Mouse (Mus musculus) stomach, postnatal 0 days (tissue): Measurements from ENCODE around the gene Gnb1l. TPM values are rescaled to one million over a fixed set of nuclear protein-coding genes. Genes with fewer than 3 reads are reported as not detected.
A peak's percentile ranks its signal among the peaks of the same experiment; 100 is the strongest.

Experiments
- ATAC-seq: fragments of 200-750 bp; cut with Nextera tagmentation; 2 replicates; pipeline ENCODE4 v1.8.0; 2017; ENCODE audit not compliant: low FRiP score, low TSS enrichment
- DNase-seq: peaks from one replicate; pipeline ENCODE4 v3.0.0-alpha.2; 2016; ENCODE audit warnings: low spot score
- H3K27ac ChIP-seq: fragments of 300-500 bp; sonication (generic); replicated peaks from 2 replicates; pipeline ENCODE4 v1.5.1; 2014; ENCODE audit warnings: mild to moderate bottlenecking, control low read depth
- H3K27me3 ChIP-seq: fragments of 300-500 bp; sonication (generic); 2 replicates; pipeline ENCODE4 v1.6.1; 2014; ENCODE audit warnings: low read length; ENCODE audit not compliant: control insufficient read depth, insufficient read depth
- H3K36me3 ChIP-seq: fragments of 300-500 bp; sonication (generic); 2 replicates; pipeline ENCODE4 v1.6.1; 2014; ENCODE audit warnings: low read length, mixed read lengths; ENCODE audit not compliant: control insufficient read depth, insufficient read depth
- H3K4me1 ChIP-seq: fragments of 300-500 bp; sonication (generic); replicated peaks from 2 replicates; pipeline ENCODE4 v1.6.1; 2014; ENCODE audit warnings: antibody characterized with exemption; ENCODE audit not compliant: control insufficient read depth, insufficient read depth
- H3K4me2 ChIP-seq: fragments of 300-500 bp; sonication (generic); replicated peaks from 2 replicates; pipeline ENCODE4 v1.6.1; 2014; ENCODE audit warnings: low read depth, mild to moderate bottlenecking, control low read depth, moderate library complexity
- H3K4me3 ChIP-seq: fragments of 300-500 bp; sonication (generic); 2 replicates; pipeline ENCODE4 v1.5.1; 2014; ENCODE audit warnings: low read depth, low read length, control low read depth
- H3K9ac ChIP-seq: fragments of 300-500 bp; sonication (generic); 2 replicates; pipeline ENCODE4 v1.6.1; 2014; ENCODE audit warnings: mild to moderate bottlenecking, low read length, control low read depth, mixed read lengths
- H3K9me3 ChIP-seq: fragments of 300-500 bp; sonication (generic); 2 replicates; pipeline ENCODE4 v1.6.1; 2016; ENCODE audit warnings: low read length; ENCODE audit not compliant: control insufficient read depth
- CTCF ChIP-seq: IDR thresholded peaks from 2 replicates; pipeline ENCODE4 v1.5.1; 2016; ENCODE audit warnings: antibody characterized with exemption, low read depth, mild to moderate bottlenecking, moderate library complexity
- EP300 ChIP-seq: optimal IDR thresholded peaks from 2 replicates; pipeline ENCODE3; 2016; ENCODE audit warnings: antibody characterized with exemption
- WGBS: fragments of 180-500 bp; shearing (Covaris S2); extraction: QIAGEN DNeasy Blood & Tissue Kit; methylation state at CpG from one replicate; pipeline ENCODE4 v1.1.7; 2014; 5-methylcytosine and 5-hydroxymethylcytosine counted together
- polyA plus RNA-seq: library from polyadenylated mRNA; unstranded; fragments of >200 nt; fragmentation: Nextera tagmentation; extraction: Ambion mirVana; gene quantifications from 2 replicates; pipeline ENCODE4 v1.2.1, GENCODE M21; 2015

The Gnb1l gene
- polyA plus RNA-seq, 1 experiment from 2014 or later, result 9.0 TPM

DNA sequence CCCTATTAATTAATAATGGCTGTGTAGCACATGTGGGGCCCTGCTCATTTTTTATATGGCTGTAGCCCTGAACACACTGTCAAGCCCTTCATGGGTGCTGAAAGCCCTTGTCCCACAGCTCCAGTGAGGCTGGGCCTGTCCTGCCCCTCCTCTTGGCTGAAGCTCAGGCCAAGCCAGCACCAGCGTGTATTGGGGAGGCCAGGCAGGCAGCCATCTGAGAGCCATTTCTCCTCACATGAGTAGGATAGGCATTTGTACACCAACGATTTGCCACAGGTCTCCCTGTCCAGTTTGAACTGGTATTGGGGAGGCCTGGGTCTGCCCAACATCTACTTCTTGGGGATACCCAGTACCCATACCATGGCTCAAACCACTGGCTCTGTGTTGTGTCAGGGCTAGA lies 24.5 kb upstream of the Gnb1l start:
- DNase-seq (no peak), ATAC-seq (no peak)
- no peaks in the 10 kb centered on the region for H3K27me3 ChIP-seq
- H3K9ac ChIP-seq, result no peak overlapping the region
- H3K9me3 ChIP-seq, result no peaks in the 10 kb centered on the region
- 79% methylated on average over 2 of the region's 2 CpGs for WGBS
- H3K36me3 ChIP-seq, result no peaks in the 10 kb centered on the region; the same call in 1 of the 2 replicates
- no peak overlapping the region for H3K27ac ChIP-seq
- H3K4me3 ChIP-seq, result no peak overlapping the region
- H3K4me1 ChIP-seq, result no peaks in the 10 kb centered on the region
- TF ChIP-seq EP300, result no peak
- no peak for TF ChIP-seq CTCF
- no peak overlapping the region for H3K4me2 ChIP-seq

DNA sequence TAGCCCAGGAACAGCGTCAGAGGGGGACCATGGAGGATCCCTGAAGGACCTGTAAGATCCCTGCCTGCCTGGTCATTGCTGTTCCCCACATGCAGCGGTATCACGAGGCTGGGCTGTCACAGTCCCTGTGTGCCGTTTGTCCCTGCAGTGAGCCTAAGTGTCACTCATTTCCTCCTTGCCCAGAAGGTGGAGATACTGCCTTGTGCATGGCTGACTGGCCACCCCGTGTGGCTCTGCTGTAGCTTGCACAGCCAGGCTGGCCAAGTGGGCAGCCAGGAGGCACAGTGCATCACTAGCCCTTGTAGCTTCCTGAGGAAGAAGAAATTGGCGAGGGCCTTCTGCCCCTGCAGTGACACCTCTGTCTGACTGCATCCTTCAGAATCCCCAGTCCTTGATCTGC lies 20.5 kb upstream of the Gnb1l start:
- no peak overlapping the region for H3K4me2 ChIP-seq
- no peaks in the 10 kb centered on the region for H3K9me3 ChIP-seq
- no peaks in the 10 kb centered on the region; the same call in 1 of the 2 replicates for H3K36me3 ChIP-seq
- ATAC-seq (no peak), DNase-seq (no peak)
- WGBS, result 75% methylated on average over 6 of the region's 6 CpGs
- no peak overlapping the region for H3K9ac ChIP-seq
- TF ChIP-seq EP300 (no peak), CTCF (peak; percentile 33)
- H3K27ac ChIP-seq, result no peak overlapping the region
- no peak overlapping the region for H3K4me3 ChIP-seq
- H3K27me3 ChIP-seq, result no peaks in the 10 kb centered on the region
- no peaks in the 10 kb centered on the region for H3K4me1 ChIP-seq

DNA sequence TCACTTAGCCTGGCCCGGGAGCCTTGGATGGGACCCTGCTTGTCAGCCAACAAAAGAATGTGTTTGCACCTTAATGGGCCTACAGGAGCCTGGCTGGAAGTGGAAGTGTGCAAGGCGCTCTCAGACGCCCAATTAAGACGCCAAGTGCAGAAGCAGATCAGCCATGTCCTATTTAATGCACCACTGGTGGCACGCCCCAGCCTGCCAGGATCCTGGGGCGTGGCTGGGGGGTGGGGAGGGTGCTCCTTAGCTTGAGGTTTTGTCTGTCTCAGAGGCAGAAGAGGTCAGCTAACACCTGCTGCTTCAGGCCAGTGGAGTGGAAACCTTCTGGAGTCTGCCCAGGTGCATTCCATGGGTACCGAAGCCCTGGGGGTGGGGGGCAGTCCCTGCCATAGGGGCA lies 18.8 kb upstream of the Gnb1l start:
- no peaks in the 10 kb centered on the region for H3K27me3 ChIP-seq
- no peak overlapping the region for H3K4me3 ChIP-seq
- no peak for TF ChIP-seq EP300
- no peak for TF ChIP-seq CTCF
- no peaks in the 10 kb centered on the region for H3K4me1 ChIP-seq
- no peak overlapping the region for H3K27ac ChIP-seq
- 53% methylated on average over 7 of the region's 7 CpGs for WGBS
- no peaks in the 10 kb centered on the region for H3K9me3 ChIP-seq
- no peaks in the 10 kb centered on the region; the same call in 1 of the 2 replicates for H3K36me3 ChIP-seq
- ATAC-seq (no peak), DNase-seq (no peak)
- H3K9ac ChIP-seq, result no peak overlapping the region
- no peak overlapping the region for H3K4me2 ChIP-seq

DNA sequence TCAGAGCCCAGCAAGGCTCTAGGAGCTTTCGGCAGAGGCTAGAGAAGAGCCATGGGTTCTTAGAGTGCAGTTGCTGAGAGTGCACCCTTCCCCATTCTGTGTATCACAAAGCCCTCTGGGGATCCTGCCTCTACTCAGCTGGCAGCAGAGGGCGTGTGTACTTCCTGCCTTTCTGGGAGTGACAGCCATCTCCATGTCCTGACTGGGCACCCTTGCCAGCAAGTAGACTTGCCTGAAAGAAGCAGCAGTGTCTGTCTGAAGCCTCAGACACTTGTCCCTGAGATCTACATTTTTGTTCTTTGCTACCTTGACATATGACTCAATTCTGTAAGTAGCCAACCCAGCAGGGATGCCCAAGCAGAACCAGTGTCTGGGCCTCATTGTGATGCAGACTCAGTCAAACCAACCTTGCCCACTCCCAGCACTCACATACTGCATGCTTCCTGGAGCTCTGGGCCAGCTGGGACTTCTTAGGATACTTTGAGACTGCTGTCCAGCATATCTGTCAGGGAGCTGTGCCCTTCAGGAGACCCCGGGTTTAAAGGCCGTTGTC lies 17.5 kb upstream of the Gnb1l start:
- H3K4me2 ChIP-seq, result no peak overlapping the region
- peak; percentile 37 for TF ChIP-seq CTCF
- no peak for TF ChIP-seq EP300
- DNase-seq (no peak), ATAC-seq (no peak)
- no peak overlapping the region for H3K9ac ChIP-seq
- no peak overlapping the region for H3K27ac ChIP-seq
- no peaks in the 10 kb centered on the region for H3K27me3 ChIP-seq
- H3K36me3 ChIP-seq, result no peaks in the 10 kb centered on the region; the same call in 1 of the 2 replicates
- H3K9me3 ChIP-seq, result no peaks in the 10 kb centered on the region
- H3K4me1 ChIP-seq, result no peaks in the 10 kb centered on the region
- H3K4me3 ChIP-seq, result no peak overlapping the region
- 74% methylated on average over 4 of the region's 4 CpGs for whole genome bisulfite sequencing

DNA sequence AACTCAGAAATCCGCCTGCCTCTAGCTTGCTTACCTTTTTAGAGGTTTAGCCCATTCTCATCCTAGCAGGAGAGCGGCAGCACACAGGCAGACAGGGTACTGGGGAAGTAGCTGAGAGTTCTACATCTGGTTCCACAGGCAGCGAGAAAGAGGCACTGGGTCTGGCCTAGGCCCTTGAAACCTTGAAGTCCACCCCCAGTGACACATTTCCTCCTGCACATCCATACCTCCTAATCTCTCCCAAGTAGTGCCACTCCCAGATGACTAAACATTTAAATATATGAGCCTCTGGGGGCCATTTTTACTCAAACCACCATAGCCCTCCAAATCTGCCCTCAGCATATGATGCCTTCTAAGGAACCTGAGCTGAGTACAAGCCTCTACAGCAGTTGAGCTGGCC lies 16.1 kb upstream of the Gnb1l start:
- no peaks in the 10 kb centered on the region; the same call in 1 of the 2 replicates for H3K36me3 ChIP-seq
- no peak for TF ChIP-seq CTCF
- TF ChIP-seq EP300, result no peak
- 90% methylated on average over 3 of the region's 3 CpGs for WGBS

DNA sequence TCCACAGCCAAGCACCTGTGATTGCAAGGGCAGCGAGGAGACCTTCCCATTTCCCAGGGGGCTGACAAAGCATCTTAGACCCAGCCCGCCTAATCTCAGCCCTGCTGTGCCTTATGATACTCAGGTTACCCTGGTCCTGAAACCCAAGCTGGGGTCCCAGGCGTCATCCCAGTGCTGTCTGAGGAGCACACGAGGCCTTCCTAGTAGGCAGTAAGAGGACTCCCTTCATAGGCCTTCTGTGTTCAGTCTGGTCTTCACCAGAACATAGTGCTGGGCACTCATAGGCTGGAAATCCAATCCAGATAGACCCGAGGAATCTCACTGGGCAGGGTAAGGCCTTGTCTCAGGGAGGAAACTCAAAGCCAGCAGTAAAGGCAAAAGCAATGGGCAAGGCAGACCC lies 14.7 kb upstream of the Gnb1l start:
- Histone ChIP-seq H3K4me3 (no peak overlapping the region), H3K27me3 (no peaks in the 10 kb centered on the region), H3K4me2 (no peak overlapping the region), H3K4me1 (no peaks in the 10 kb centered on the region), H3K9me3 (no peaks in the 10 kb centered on the region), H3K36me3 (no peaks in the 10 kb centered on the region), H3K27ac (no peak overlapping the region), H3K9ac (no peak overlapping the region)
- 79% methylated on average over 5 of the region's 5 CpGs for WGBS
- DNase-seq (no peak), ATAC-seq (no peak)
- TF ChIP-seq CTCF (no peak), EP300 (no peak)

More for the DNA sequence above, 16.1 kb upstream of the Gnb1l start:
- no peaks in the 10 kb centered on the region for H3K27me3 ChIP-seq
- no peak overlapping the region for H3K4me3 ChIP-seq
- ATAC-seq, result no peak
- H3K4me1 ChIP-seq, result no peaks in the 10 kb centered on the region
- no peak overlapping the region for H3K9ac ChIP-seq
- DNase-seq, result no peak
- H3K9me3 ChIP-seq, result no peaks in the 10 kb centered on the region
- H3K27ac ChIP-seq, result no peak overlapping the region
- H3K4me2 ChIP-seq, result no peak overlapping the region
